Mouse (Mus musculus): ENCODE data around the gene Utrn. TPM values are rescaled to one million over a fixed set of nuclear protein-coding genes. Genes with fewer than 3 reads are reported as not detected.

Gene Utrn
- total RNA-seq (2014; fragmentation: Nextera tagmentation) (115 and 132 TPM in 2 replicates), total RNA-seq (2017) (64.6 and 71.5 TPM in 2 replicates), polyA plus RNA-seq (2012) (6.1 and 9.4 TPM in 2 replicates)

- H3K4me3 ChIP-seq (ENCODE audit: low read depth, low read length), result peak within 1 kb of the TSS; percentile 82
- TF ChIP-seq GATA1 (IDR thresholded peaks at IDR 0.05; ENCODE audit: borderline replicate concordance, low read length) (no peak), POLR2AphosphoS5 (IDR thresholded peaks at IDR 0.05; ENCODE audit: insufficient replicate concordance, low read depth, low read length) (no peak), GATA2 (IDR thresholded peaks at IDR 0.05; ENCODE audit: borderline replicate concordance, low read depth, low read length) (no peak), TAL1 (conservative IDR thresholded peaks at IDR 0.05; ENCODE audit: low read depth, low read length) (no peak)
- H3K27me3 ChIP-seq (ENCODE audit: insufficient read depth, low read length), result no peaks in the 10 kb centered on the region
- peaks cover 43% of the 10 kb centered on the region for H3K4me1 ChIP-seq (ENCODE audit: insufficient read depth, low read depth, low read length)
- peaks cover 6% of the 10 kb centered on the region for H3K36me3 ChIP-seq (replicated peaks)
- H3K9me3 ChIP-seq (replicated peaks), result no peaks in the 10 kb centered on the region
- DNase-seq (ENCODE audit: low spot score), result peak; percentile 86
- ATAC-seq (ENCODE audit: extremely low read depth, insufficient number of reproducible peaks, low FRiP score, poor library complexity, severe bottlenecking), result peak; percentile 37
Observed at GRCm38 (mm10) chr10:12869029-12869671, at the start of gene Utrn. Gene Utrn, minus strand, starts transcription at chr10:12869365.

- DNase-seq (ENCODE audit: low spot score), result no peak
- peaks cover 12% of the 10 kb centered on the region for H3K36me3 ChIP-seq (replicated peaks)
- no peak for TF ChIP-seq GATA1 (IDR thresholded peaks at IDR 0.05; ENCODE audit: borderline replicate concordance, low read length)
- no peak for TF ChIP-seq POLR2AphosphoS5 (IDR thresholded peaks at IDR 0.05; ENCODE audit: insufficient replicate concordance, low read depth, low read length)
- TF ChIP-seq TAL1 (conservative IDR thresholded peaks at IDR 0.05; ENCODE audit: low read depth, low read length), result no peak
- TF ChIP-seq CTCF (IDR thresholded peaks at IDR 0.05; ENCODE audit: low read depth, low read length), result no peak
- TF ChIP-seq GATA2 (IDR thresholded peaks at IDR 0.05; ENCODE audit: borderline replicate concordance, low read depth, low read length), result no peak
- H3K4me1 ChIP-seq (ENCODE audit: insufficient read depth, low read depth, low read length), result peaks cover 21% of the 10 kb centered on the region
- no peak for ATAC-seq (ENCODE audit: extremely low read depth, insufficient number of reproducible peaks, low FRiP score, poor library complexity, severe bottlenecking)
- no peaks in the 10 kb centered on the region for H3K9me3 ChIP-seq (replicated peaks)
- no peaks in the 10 kb centered on the region for H3K27me3 ChIP-seq (ENCODE audit: insufficient read depth, low read length)
- no peak overlapping the region for H3K4me3 ChIP-seq (ENCODE audit: low read depth, low read length)
Observed at GRCm38 (mm10) chr10:12917626-12918025, 48.5 kb upstream of the Utrn start.

GRCm38 (mm10) chr10:12916376-12916775, 47.2 kb upstream of the Utrn start:
- H3K9me3 ChIP-seq (replicated peaks), result no peaks in the 10 kb centered on the region
- no peak overlapping the region for H3K4me3 ChIP-seq (ENCODE audit: low read depth, low read length)
- TF ChIP-seq POLR2AphosphoS5 (IDR thresholded peaks at IDR 0.05; ENCODE audit: insufficient replicate concordance, low read depth, low read length) (no peak), CTCF (IDR thresholded peaks at IDR 0.05; ENCODE audit: low read depth, low read length) (no peak), GATA1 (IDR thresholded peaks at IDR 0.05; ENCODE audit: borderline replicate concordance, low read length) (no peak), GATA2 (IDR thresholded peaks at IDR 0.05; ENCODE audit: borderline replicate concordance, low read depth, low read length) (no peak), TAL1 (conservative IDR thresholded peaks at IDR 0.05; ENCODE audit: low read depth, low read length) (no peak)
- peaks cover 30% of the 10 kb centered on the region for H3K4me1 ChIP-seq (ENCODE audit: insufficient read depth, low read depth, low read length)
- DNase-seq (ENCODE audit: low spot score) (no peak), ATAC-seq (ENCODE audit: extremely low read depth, insufficient number of reproducible peaks, low FRiP score, poor library complexity, severe bottlenecking) (no peak)
- no peaks in the 10 kb centered on the region for H3K27me3 ChIP-seq (ENCODE audit: insufficient read depth, low read length)
- peaks cover 12% of the 10 kb centered on the region for H3K36me3 ChIP-seq (replicated peaks)

- Histone ChIP-seq H3K27me3 (ENCODE audit: insufficient read depth, low read length) (no peaks in the 10 kb centered on the region), H3K9me3 (replicated peaks) (no peaks in the 10 kb centered on the region), H3K36me3 (replicated peaks) (peaks cover 12% of the 10 kb centered on the region), H3K4me1 (ENCODE audit: insufficient read depth, low read depth, low read length) (peaks cover 26% of the 10 kb centered on the region), H3K4me3 (ENCODE audit: low read depth, low read length) (no peak overlapping the region)
- DNase-seq (ENCODE audit: low spot score) (no peak), ATAC-seq (ENCODE audit: extremely low read depth, insufficient number of reproducible peaks, low FRiP score, poor library complexity, severe bottlenecking) (no peak)
- TF ChIP-seq GATA1 (IDR thresholded peaks at IDR 0.05; ENCODE audit: borderline replicate concordance, low read length) (no peak), POLR2AphosphoS5 (IDR thresholded peaks at IDR 0.05; ENCODE audit: insufficient replicate concordance, low read depth, low read length) (no peak)
Observed at GRCm38 (mm10) chr10:12915826-12916225, 46.7 kb upstream of the Utrn start.

GRCm38 (mm10) chr10:12914203-12914602, 45.0 kb upstream of the Utrn start:
- no peak for TF ChIP-seq GATA2 (IDR thresholded peaks at IDR 0.05; ENCODE audit: borderline replicate concordance, low read depth, low read length)
- ATAC-seq (ENCODE audit: extremely low read depth, insufficient number of reproducible peaks, low FRiP score, poor library complexity, severe bottlenecking) (no peak), DNase-seq (ENCODE audit: low spot score) (no peak)
- no peaks in the 10 kb centered on the region for H3K27me3 ChIP-seq (ENCODE audit: insufficient read depth, low read length)
- H3K4me3 ChIP-seq (ENCODE audit: low read depth, low read length), result no peak overlapping the region
- H3K36me3 ChIP-seq (replicated peaks), result peaks cover 11% of the 10 kb centered on the region
- no peaks in the 10 kb centered on the region for H3K9me3 ChIP-seq (replicated peaks)
- peaks cover 19% of the 10 kb centered on the region for H3K4me1 ChIP-seq (ENCODE audit: insufficient read depth, low read depth, low read length)

GRCm38 (mm10) chr10:12911981-12912530, 42.9 kb upstream of the Utrn start:
- H3K27me3 ChIP-seq (ENCODE audit: insufficient read depth, low read length), result 0 out of 2 replicates have a peak, but pooled peaks cover 2% of the 10 kb centered on the region
- H3K36me3 ChIP-seq (replicated peaks), result peaks cover 6% of the 10 kb centered on the region
- DNase-seq (ENCODE audit: low spot score) (no peak), ATAC-seq (ENCODE audit: extremely low read depth, insufficient number of reproducible peaks, low FRiP score, poor library complexity, severe bottlenecking) (no peak; the same call in 1 of the 2 replicates)
- H3K9me3 ChIP-seq (replicated peaks), result no peaks in the 10 kb centered on the region
- H3K4me1 ChIP-seq (ENCODE audit: insufficient read depth, low read depth, low read length), result peaks cover 17% of the 10 kb centered on the region
- H3K4me3 ChIP-seq (ENCODE audit: low read depth, low read length), result no peak overlapping the region
- no peak for TF ChIP-seq TAL1 (conservative IDR thresholded peaks at IDR 0.05; ENCODE audit: low read depth, low read length)
- no peak for TF ChIP-seq CTCF (IDR thresholded peaks at IDR 0.05; ENCODE audit: low read depth, low read length)
- TF ChIP-seq POLR2AphosphoS5 (IDR thresholded peaks at IDR 0.05; ENCODE audit: insufficient replicate concordance, low read depth, low read length), result no peak
- no peak for TF ChIP-seq GATA1 (IDR thresholded peaks at IDR 0.05; ENCODE audit: borderline replicate concordance, low read length)
- no peak for TF ChIP-seq GATA2 (IDR thresholded peaks at IDR 0.05; ENCODE audit: borderline replicate concordance, low read depth, low read length)
